Mouse (Mus musculus) right cerebral cortex, postnatal 25 days (tissue): ENCODE results near the gene Tssk2.

Source experiments
- DNase-seq: peaks from one replicate; pipeline ENCODE4 v3.0.0; 2022

Tssk2 gene

GRCm38 (mm10) chr16:17914307-17915249 is 16.1 kb downstream of the Tssk2 start, which contains the start of gene Gsc2:
TSS of gene Gsc2 (minus strand) at chr16:17915059.
- no peak for DNase-seq

- no peak for DNase-seq
Measured at GRCm38 (mm10) chr16:17920586-17920985, 22.1 kb downstream of the Tssk2 start.

DNA sequence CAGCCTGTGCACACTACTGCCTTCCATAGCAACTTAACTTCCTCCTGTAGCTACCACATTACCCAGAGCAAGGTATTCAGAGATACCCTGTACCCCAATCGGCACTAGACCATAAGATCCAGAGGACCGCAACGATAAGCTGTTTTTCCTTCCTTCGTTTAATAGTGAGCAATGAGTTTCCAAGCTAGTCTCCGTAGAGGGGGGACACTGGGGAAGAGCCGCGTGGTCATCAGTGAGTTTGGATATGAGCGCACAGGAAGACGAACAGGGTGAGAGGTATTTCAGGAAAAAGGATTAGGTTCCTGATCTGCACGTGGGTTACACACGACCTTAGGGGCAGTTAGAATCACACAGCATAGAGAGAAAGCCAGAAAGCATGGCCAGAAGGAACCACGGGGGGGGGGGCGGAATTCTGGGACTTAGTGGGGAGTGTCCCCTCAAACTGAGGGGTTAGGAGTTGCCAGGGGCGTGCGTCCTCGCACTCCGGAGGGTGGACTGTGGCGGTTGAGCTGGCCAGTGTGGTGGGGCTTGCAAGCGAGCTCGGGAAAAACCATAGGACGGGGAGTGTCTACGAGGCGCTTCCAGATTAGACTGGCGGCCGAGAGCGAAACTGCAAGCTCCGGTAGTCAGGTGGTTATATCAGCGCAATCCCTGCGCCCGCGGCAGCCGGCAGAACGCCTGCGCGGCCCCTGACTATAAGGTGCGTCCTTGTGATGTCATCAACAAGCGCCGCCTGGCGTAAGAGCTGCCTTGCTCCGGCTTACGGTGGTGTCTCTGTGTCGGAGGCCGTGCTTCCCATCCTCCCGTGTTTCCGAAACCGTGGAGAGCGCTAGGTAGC is 23.1 kb downstream of the Tssk2 start:
- peak; percentile 95 for DNase-seq

DNA sequence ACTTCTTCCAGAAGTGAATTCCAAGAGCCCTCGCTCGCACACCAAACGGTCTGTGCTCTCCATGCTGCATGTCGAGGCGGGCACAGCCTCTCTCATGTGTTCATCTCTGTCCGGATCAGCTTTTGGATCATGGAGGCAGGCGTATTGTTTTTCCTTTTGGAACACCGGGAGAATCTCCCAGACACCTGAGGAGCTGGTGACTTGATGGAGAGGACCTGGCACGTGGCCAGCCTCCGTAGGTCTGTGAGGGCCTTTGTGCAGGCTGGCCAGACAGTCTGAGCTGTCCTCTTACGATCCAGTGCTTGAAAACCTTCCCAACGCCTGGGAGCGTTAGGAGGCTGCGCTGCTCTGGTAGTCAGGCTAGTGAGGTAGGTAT is 23.7 kb downstream of the Tssk2 start:
- no peak for DNase-seq

GRCm38 (mm10) chr16:17927351-17928082 is 29.1 kb downstream of the Tssk2 start:
- DNase-seq = peak; percentile 54

DNA sequence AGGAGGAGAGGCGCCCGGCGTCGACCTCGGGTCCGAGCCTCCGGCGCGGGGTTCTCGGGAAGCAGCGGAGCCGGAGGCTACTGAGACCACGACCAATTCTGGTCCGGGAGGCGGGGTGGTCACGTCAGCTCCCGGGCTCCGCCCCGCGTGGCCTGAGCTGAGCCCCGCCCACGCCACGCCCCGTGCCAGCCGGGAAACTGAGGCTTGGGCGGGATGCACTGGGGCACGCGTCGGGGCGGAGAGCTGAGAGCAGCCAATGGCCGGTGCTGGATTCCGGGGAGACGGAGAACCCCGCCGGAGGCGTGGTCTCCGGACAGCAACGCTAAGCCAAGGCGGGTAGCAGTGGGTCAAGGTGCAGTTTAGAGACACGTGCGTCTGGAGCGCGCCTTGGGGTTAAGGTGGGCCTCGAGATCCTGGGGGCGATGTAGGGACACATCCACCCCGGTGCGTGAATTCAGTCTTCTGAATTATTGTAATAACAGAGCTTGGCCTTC is 29.7 kb downstream of the Tssk2 start, which contains the start of gene Slc25a1:
TSS of gene Slc25a1 (minus strand) at position 133 of the 494 bp plus-strand sequence.
- DNase-seq = peak; percentile 83

- no peak for DNase-seq
Measured at GRCm38 (mm10) chr16:17928627-17929104, 30.2 kb downstream of the Tssk2 start.

- no peak for DNase-seq
Measured at GRCm38 (mm10) chr16:17929211-17929610, 30.8 kb downstream of the Tssk2 start.

DNA sequence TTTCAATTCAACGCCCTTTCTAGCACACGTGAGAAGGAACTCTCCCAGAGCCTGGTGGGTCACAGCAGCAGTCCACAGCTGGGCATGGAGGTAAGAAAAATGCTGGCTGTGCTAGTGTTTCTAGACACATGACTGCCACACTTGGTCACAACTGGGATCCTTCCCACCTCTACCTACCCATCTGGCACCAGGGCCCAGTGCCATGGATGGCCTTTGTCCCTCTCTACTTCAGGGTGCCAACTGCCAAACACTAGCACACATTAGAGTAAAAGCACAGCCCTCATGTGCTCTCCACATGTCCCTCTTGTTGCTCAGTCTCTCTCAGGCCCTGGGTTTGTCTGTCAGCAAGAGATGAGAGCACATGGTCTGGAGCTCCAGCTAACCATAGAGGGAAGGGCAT is 31.2 kb downstream of the Tssk2 start:
- DNase-seq = no peak

- DNase-seq = no peak
Measured at GRCm38 (mm10) chr16:17931906-17932460, 33.5 kb downstream of the Tssk2 start.

DNA sequence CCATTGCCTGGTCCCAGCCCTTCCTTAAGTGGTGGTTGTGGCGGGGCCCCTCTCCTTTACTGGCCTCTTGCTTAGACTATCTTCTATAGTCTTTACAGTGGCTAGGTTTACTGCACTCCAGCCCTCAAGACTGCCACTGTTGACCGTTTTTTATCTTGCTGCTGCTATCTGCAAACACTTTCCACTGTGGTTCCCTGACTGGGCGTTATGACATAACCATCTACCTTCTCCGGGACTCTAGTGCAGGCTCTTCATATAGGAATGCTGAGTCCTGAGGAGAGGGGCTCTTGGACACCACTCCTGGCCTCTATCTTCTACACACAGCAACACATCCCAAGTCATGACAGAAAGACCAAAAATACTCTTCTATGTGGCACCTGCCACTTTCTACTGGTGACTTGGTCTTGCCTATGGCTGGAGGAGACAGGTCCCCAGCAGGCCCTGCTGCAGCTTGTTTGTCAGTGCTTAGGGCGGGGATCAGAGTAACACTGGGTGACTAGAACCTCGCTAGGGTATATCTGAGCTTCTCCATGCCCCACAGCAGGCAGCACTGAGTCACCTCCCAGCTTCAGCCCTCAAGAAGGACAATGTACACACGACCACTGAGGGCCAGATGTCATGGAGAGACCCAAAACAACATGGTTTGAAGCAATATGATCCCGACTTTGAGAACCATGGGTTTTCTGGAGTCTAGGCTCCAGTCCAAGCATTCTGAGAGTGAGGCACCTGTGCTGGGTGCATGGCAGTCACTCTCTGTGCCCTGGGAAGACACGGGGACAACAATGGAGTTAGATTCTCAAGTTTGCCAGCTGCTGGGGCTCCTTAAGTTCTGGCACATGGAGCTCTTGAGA is 35.4 kb downstream of the Tssk2 start:
- DNase-seq = no peak

DNA sequence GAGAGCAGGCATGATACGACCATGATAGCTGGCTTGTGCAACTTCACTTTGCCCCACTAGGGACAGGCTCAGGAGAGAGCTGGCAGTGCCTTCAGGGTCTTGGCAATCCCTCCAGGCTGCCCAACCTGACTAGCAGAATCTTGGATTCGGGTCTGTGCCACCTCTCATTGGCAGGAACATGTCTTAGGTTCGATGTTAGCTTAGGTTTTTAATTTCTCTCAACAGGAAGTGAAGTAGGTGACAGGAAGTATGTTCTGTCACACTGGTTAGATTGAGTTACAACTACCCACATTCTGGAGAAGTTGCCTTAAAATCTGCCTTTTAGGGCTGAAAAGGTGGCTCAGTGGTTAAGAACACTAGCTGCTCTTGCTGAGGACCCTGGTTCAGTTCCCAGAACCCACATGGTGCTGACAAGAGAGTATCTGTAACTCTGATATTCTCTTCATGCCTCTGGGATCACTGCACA is 36.0 kb downstream of the Tssk2 start:
- DNase-seq = no peak

- DNase-seq = no peak
Measured at GRCm38 (mm10) chr16:17936776-17937175, 38.3 kb downstream of the Tssk2 start.

DNA sequence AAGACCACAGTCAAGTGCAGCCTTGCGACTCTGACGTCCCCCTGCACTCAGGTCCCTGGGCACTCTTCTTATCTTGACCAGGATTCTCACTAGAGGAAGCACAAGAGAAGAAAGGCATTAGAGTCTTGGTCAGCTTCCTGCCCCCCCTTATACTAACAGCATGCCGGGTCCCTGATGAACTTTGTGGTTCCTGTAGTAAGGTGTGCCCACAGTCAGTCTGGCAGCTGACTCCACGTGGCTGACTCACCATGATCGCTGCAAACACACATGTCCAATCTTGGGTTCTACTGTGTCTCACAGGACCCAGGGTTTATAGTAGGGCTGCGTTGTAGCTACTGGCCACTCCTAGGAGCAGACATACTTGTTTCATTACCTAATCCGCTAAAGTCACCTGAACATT is 39.8 kb downstream of the Tssk2 start:
- no peak for DNase-seq

GRCm38 (mm10) chr16:17938821-17939220 is 40.4 kb downstream of the Tssk2 start:
- DNase-seq = peak; percentile 58

GRCm38 (mm10) chr16:17939255-17939751 is 40.9 kb downstream of the Tssk2 start:
- DNase-seq = no peak

DNA sequence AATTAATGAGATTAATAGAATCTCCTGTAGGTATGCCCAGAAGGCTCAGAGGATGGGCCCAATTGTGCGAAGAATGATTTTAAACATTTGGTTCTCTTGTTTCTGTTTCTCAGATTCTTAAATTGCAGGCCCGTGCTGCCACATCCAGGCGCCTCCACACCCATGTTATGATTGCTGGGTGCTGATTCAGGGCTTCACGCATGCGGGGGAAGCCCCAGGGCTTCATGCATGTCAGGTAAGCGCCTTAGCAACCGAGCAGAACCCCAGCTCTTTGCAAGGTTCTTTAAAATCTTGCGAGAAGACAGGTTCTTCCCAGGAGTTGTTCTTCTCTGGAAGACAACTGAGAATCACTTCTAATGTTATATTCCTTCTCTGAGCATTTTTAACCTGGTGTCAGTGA is 45.0 kb downstream of the Tssk2 start:
- no peak for DNase-seq

GRCm38 (mm10) chr16:17945081-17945831 is 46.8 kb downstream of the Tssk2 start:
- DNase-seq = no peak

- DNase-seq = no peak
Measured at GRCm38 (mm10) chr16:17949421-17949877, 51.0 kb downstream of the Tssk2 start.
